Mouse (Mus musculus) megakaryocyte-erythroid progenitor cell, adult 5 weeks (primary cell): ENCODE measurements around the gene Olfr1123. TPM values are rescaled to one million over a fixed set of nuclear protein-coding genes. Genes with fewer than 3 reads are reported as not detected.

ENCODE experiments used
- polyA plus RNA-seq: library from polyadenylated mRNA; stranded (reverse); fragments of >175 nt; gene quantifications from 2 replicates; pipeline ENCODE4 v1.2.3, GENCODE M21; 2012

The Olfr1123 gene
- not detected in 2 replicates for polyA plus RNA-seq

GRCm38 (mm10) chr2:87416335-87416734 lies at the start of gene Olfr1123:
Gene Olfr1123, plus strand, starts transcription at chr2:87416635.

GRCm38 (mm10) chr2:87369595-87369994 lies 46.8 kb upstream of the Olfr1123 start, which contains the start of gene Olfr1121:
Gene Olfr1121, plus strand, starts transcription at chr2:87369895.

DNA sequence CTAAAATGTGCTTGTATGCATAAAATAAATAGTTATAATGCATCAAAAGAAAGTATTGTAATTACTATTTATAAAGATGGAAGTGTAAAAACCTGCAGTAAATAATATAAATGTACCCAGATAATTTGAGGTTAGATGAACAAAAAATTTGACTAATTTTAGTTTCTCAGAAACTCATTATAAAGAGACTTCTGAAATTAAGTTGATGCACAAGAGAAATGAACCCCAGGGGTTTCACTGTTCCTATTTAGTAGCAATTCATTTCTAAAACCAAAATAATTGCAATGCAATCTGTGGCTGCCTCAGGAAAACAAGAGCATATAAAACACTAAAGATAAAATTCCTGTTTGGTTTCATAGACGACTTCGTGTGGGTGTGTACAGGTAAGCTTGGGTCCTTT lies 30.9 kb upstream of the Olfr1123 start, which contains the start of gene Olfr1122:
Olfr1122 (plus strand) TSS at position 301 of the 400 bp plus-strand sequence.

DNA sequence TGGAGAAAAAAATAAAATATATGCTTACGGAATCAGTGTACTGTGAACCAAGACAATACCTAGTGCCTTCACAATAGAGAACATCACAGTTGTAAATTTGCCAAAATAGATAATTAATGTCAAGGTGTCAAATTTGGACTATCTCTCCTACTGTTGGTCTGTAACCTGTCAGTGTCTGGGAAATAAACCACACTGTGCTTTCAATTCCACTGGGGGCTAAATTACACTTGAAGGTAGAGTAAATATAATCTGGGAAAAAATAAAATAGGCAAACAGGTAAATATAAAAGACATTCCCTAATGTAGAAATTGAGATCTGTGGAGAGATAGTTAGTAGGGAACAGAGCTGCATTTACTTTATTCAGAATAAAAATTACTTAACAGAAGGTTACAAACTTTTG lies 13.5 kb downstream of the Olfr1123 start, which contains the start of gene Olfr1124:
Olfr1124 (plus strand) TSS at position 301 of the 400 bp plus-strand sequence.

DNA sequence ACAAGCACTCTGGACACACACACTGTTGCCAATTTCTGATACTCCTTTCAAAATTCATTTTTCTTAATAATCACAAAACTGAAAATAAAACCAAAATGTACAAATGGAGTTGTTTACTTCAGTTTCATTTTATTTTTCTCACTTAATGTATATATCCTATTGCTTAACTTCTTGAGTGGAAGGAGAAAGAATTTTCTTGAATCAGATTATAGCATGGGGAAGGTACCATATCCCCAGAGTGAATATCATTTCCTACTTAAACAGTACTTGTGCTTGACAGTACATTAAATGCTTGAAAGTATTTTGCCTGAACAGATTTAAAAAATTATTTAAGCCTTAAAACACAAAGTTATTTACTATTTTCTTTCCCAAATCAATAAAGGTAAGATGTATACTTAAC lies 37.2 kb downstream of the Olfr1123 start, which contains the start of gene Olfr1126:
Olfr1126 (plus strand) TSS at position 301 of the 400 bp plus-strand sequence.

Other genes with a start within 250 kb of the Olfr1123 start
- gene Olfr1112, start 228.8 kb upstream of the Olfr1123 start, polyA plus RNA-seq = not detected in 2 replicates
- gene Olfr1113, start 207.7 kb upstream of the Olfr1123 start, polyA plus RNA-seq = not detected in 2 replicates
- gene Olfr1115, start 168.6 kb upstream of the Olfr1123 start, polyA plus RNA-seq = not detected in 2 replicates
- gene Olfr1116, start 149.1 kb upstream of the Olfr1123 start, polyA plus RNA-seq = not detected in 2 replicates
- not detected in 2 replicates for gene Olfr1118, start 109.1 kb upstream of the Olfr1123 start, polyA plus RNA-seq
- not detected in 2 replicates for gene Olfr1120, start 61.8 kb upstream of the Olfr1123 start, polyA plus RNA-seq
- not detected in 2 replicates for gene Olfr1121, start 46.7 kb upstream of the Olfr1123 start, polyA plus RNA-seq
- not detected in 2 replicates for gene Olfr1122, start 30.8 kb upstream of the Olfr1123 start, polyA plus RNA-seq
- 0.02 TPM in 1 of 2 replicates, not detected in the other for gene Olfr1124, start 13.6 kb downstream of the Olfr1123 start, polyA plus RNA-seq
- not detected in 2 replicates for gene Olfr1126, start 37.3 kb downstream of the Olfr1123 start, polyA plus RNA-seq
- not detected in 2 replicates for gene Pramel7, start 80.5 kb downstream of the Olfr1123 start, polyA plus RNA-seq
- not detected in 2 replicates for gene Pramel6, start 89.9 kb downstream of the Olfr1123 start, polyA plus RNA-seq
- gene Olfr153, start 115.2 kb downstream of the Olfr1123 start, polyA plus RNA-seq = not detected in 2 replicates
- not detected in 2 replicates for gene Olfr1128, start 128.9 kb downstream of the Olfr1123 start, polyA plus RNA-seq
- gene Olfr1129, start 157.3 kb downstream of the Olfr1123 start, polyA plus RNA-seq = not detected in 2 replicates
- not detected in 2 replicates for gene Olfr1130, start 189.6 kb downstream of the Olfr1123 start, polyA plus RNA-seq
- not detected in 2 replicates for gene Olfr1131, start 210.5 kb downstream of the Olfr1123 start, polyA plus RNA-seq
- not detected in 2 replicates for gene Olfr1132, start 220.9 kb downstream of the Olfr1123 start, polyA plus RNA-seq
- gene Olfr1133, start 230.7 kb downstream of the Olfr1123 start, polyA plus RNA-seq = not detected in 2 replicates
- gene Olfr1134, start 241.8 kb downstream of the Olfr1123 start, polyA plus RNA-seq = not detected in 2 replicates